Mouse (Mus musculus) MEL (cell line): ENCODE measurements around the gene Syt17. TPM values are rescaled to one million over a fixed set of nuclear protein-coding genes. Genes with fewer than 3 reads are reported as not detected.

Source experiments
- DNase-seq: peaks from one replicate; pipeline ENCODE4 v3.0.0; 2011; ENCODE audit warnings: low read depth, low spot score
- H3K27ac ChIP-seq: 2 replicates; pipeline ENCODE4 v1.5.1; 2012; ENCODE audit warnings: low read depth, mild to moderate bottlenecking, control low read depth, low read length, moderate library complexity; ENCODE audit not compliant: control insufficient read depth
- H3K27me3 ChIP-seq, 2 experiments: fragments of 150-350 bp in 1 of 2; sonication (generic) in 1 of 2; 2 replicates each; pipeline ENCODE4 v1.6.1; 2012; ENCODE audit warnings: low read length in 2 of 2, mild to moderate bottlenecking in 2 of 2, improper control_type of control experiment in 1 of 2, moderate library complexity in 1 of 2; ENCODE audit not compliant: insufficient read depth in 2 of 2, control insufficient read depth in 1 of 2
- H3K36me3 ChIP-seq, 2 experiments: 2 replicates each; pipeline ENCODE4 v1.6.1; 2012 to 2014; ENCODE audit warnings: low read length in 2 of 2, improper control_type of control experiment in 1 of 2, inconsistent platforms in 1 of 2, mild to moderate bottlenecking in 1 of 2; ENCODE audit not compliant: insufficient read depth in 2 of 2, control insufficient read depth in 1 of 2
- H3K4me1 ChIP-seq, 2 experiments: fragments of 150-350 bp in 1 of 2; sonication (generic) in 1 of 2; 2 replicates each; pipeline ENCODE4 v1.6.1; 2012; ENCODE audit warnings: low read length in 2 of 2, improper control_type of control experiment in 1 of 2, mild to moderate bottlenecking in 1 of 2; ENCODE audit not compliant: insufficient read depth in 2 of 2, control insufficient read depth in 1 of 2
- H3K4me3 ChIP-seq, 2 experiments: fragments of 150-350 bp in 1 of 2; sonication (generic) in 1 of 2; 2 replicates each; pipeline ENCODE4 v1.5.1; 2012; ENCODE audit warnings: low read depth in 2 of 2, low read length in 2 of 2, mild to moderate bottlenecking in 2 of 2, moderate library complexity in 2 of 2, control low read depth in 1 of 2, improper control_type of control experiment in 1 of 2; ENCODE audit not compliant: control insufficient read depth in 1 of 2, insufficient read depth in 1 of 2
- H3K79me2 ChIP-seq: 2 replicates; pipeline ENCODE4 v1.6.1; 2012; ENCODE audit warnings: mild to moderate bottlenecking, low read length, moderate library complexity; ENCODE audit not compliant: control insufficient read depth, poor library complexity, insufficient read depth
- H3K9ac ChIP-seq: 2 replicates; pipeline ENCODE4 v1.6.1; 2012; ENCODE audit warnings: low read depth, mild to moderate bottlenecking, control low read depth, low read length, moderate library complexity; ENCODE audit not compliant: control insufficient read depth, poor library complexity, severe bottlenecking
- H3K9me3 ChIP-seq: fragments of 150-350 bp; sonication (generic); replicated peaks from 2 replicates; pipeline ENCODE4 v1.6.1; 2012; ENCODE audit warnings: mild to moderate bottlenecking, low read length, improper control_type of control experiment, moderate library complexity; ENCODE audit not compliant: insufficient read depth
- CHD2 ChIP-seq: IDR thresholded peaks from 2 replicates; pipeline ENCODE4 v1.6.1; 2011; ENCODE audit warnings: low read length, improper control_type of control experiment
- E2F4 ChIP-seq: IDR thresholded peaks from 2 replicates; pipeline ENCODE4 v1.6.1; 2011; ENCODE audit warnings: low read depth, low read length, improper control_type of control experiment, borderline replicate concordance
- ELF1 ChIP-seq: IDR thresholded peaks from 2 replicates; pipeline ENCODE4 v1.6.1; 2014; ENCODE audit warnings: low read depth, mild to moderate bottlenecking, inconsistent platforms, low read length, improper control_type of control experiment, moderate library complexity
- ETS1 ChIP-seq: IDR thresholded peaks from 2 replicates; pipeline ENCODE4 v1.6.1; 2012; ENCODE audit warnings: low read depth, mild to moderate bottlenecking, inconsistent platforms, low read length, improper control_type of control experiment, moderate library complexity
- GABPA ChIP-seq: IDR thresholded peaks from 2 replicates; pipeline ENCODE4 v1.6.1; 2012; ENCODE audit warnings: low read depth, mild to moderate bottlenecking, inconsistent platforms, low read length, improper control_type of control experiment, moderate library complexity
- JUND ChIP-seq: IDR thresholded peaks from 2 replicates; pipeline ENCODE4 v1.6.1; 2011; ENCODE audit warnings: low read depth, mild to moderate bottlenecking, improper control_type of control experiment, low read length
- MAFK ChIP-seq: IDR thresholded peaks from 2 replicates; pipeline ENCODE4 v1.6.1; 2011; ENCODE audit warnings: low read depth, mild to moderate bottlenecking, low read length, improper control_type of control experiment, borderline replicate concordance
- MAX ChIP-seq: IDR thresholded peaks from 2 replicates; pipeline ENCODE4 v1.6.1; 2011; ENCODE audit warnings: low read length, improper control_type of control experiment
- MAZ ChIP-seq: IDR thresholded peaks from 2 replicates; pipeline ENCODE4 v1.6.1; 2012; ENCODE audit warnings: low read depth, mild to moderate bottlenecking, inconsistent platforms, low read length, improper control_type of control experiment
- MEF2A ChIP-seq: IDR thresholded peaks from 2 replicates; pipeline ENCODE4 v1.6.1; 2014; ENCODE audit warnings: low read depth, mild to moderate bottlenecking, inconsistent platforms, low read length, improper control_type of control experiment; ENCODE audit not compliant: poor library complexity, insufficient replicate concordance, severe bottlenecking; ENCODE audit errors: extremely low read depth
- MXI1 ChIP-seq: IDR thresholded peaks from 2 replicates; pipeline ENCODE4 v1.6.1; 2011; ENCODE audit warnings: mild to moderate bottlenecking, low read depth, low read length, improper control_type of control experiment
- MYB ChIP-seq: IDR thresholded peaks from 2 replicates; pipeline ENCODE4 v1.6.1; 2011; ENCODE audit warnings: mild to moderate bottlenecking, low read depth, low read length, improper control_type of control experiment
- MYC ChIP-seq: IDR thresholded peaks from 2 replicates; pipeline ENCODE4 v1.6.1; 2011; ENCODE audit warnings: low read depth, mild to moderate bottlenecking, low read length, improper control_type of control experiment, moderate library complexity
- NELFE ChIP-seq: IDR thresholded peaks from 2 replicates; pipeline ENCODE4 v1.6.1; 2011; ENCODE audit warnings: low read depth, low read length, improper control_type of control experiment
- POLR2AphosphoS2 ChIP-seq: IDR thresholded peaks from 2 replicates; pipeline ENCODE4 v1.6.1; 2011; ENCODE audit warnings: low read length, improper control_type of control experiment
- RAD21 ChIP-seq: IDR thresholded peaks from 2 replicates; pipeline ENCODE4 v1.6.1; 2011; ENCODE audit warnings: mild to moderate bottlenecking, low read depth, low read length, improper control_type of control experiment
- SMC3 ChIP-seq: IDR thresholded peaks from 2 replicates; pipeline ENCODE4 v1.6.1; 2011; ENCODE audit warnings: low read depth, low read length, improper control_type of control experiment
- TAL1 ChIP-seq: IDR thresholded peaks from 2 replicates; pipeline ENCODE4 v1.6.1; 2012; ENCODE audit warnings: mild to moderate bottlenecking, inconsistent platforms, low read length, moderate library complexity, mixed read lengths
- TBP ChIP-seq: IDR thresholded peaks from 2 replicates; pipeline ENCODE4 v1.8.0; 2011; ENCODE audit warnings: low read depth, low read length, improper control_type of control experiment
- UBTF ChIP-seq: IDR thresholded peaks from 2 replicates; pipeline ENCODE4 v1.6.1; 2012; ENCODE audit warnings: low read depth, mild to moderate bottlenecking, inconsistent platforms, low read length, improper control_type of control experiment, moderate library complexity, borderline replicate concordance; ENCODE audit not compliant: insufficient read depth
- ZKSCAN1 ChIP-seq: IDR thresholded peaks from 2 replicates; pipeline ENCODE4 v1.6.1; 2012; ENCODE audit warnings: low read depth, mild to moderate bottlenecking, inconsistent platforms, low read length, improper control_type of control experiment, moderate library complexity
- ZNF384 ChIP-seq: IDR thresholded peaks from 2 replicates; pipeline ENCODE4 v1.6.1; 2012; ENCODE audit warnings: low read depth, mild to moderate bottlenecking, inconsistent platforms, low read length, improper control_type of control experiment
- polyA plus RNA-seq, 2 experiments: library from polyadenylated mRNA; stranded (reverse) in 1 of 2; unstranded in 1 of 2; fragments of >175 nt in 1 of 2; fragments of >200 nt in 1 of 2; gene quantifications; 2 replicates each; pipeline versions ENCODE4 v1.2.1 to v1.2.4; 2012; ENCODE audit warnings: low replicate concordance in 2 of 2, low read depth in 1 of 2; ENCODE audit not compliant: insufficient read length in 2 of 2, insufficient read depth in 1 of 2, missing spikeins in 1 of 2
- total RNA-seq: library from RNA; depleted of rRNA; stranded (reverse); fragments of 300-350 nt; gene quantifications from 2 replicates; pipeline ENCODE4 v1.2.3, GENCODE M21; 2012

The Syt17 gene
- total and polyA plus RNA-seq, 3 experiments: not detected

- no peaks in the 10 kb centered on the region for H3K79me2 ChIP-seq
These were observed 72.7 kb downstream of the Syt17 start for GRCm38 (mm10) chr7:118375341-118375740.

GRCm38 (mm10) chr7:118371361-118371760 lies 76.7 kb downstream of the Syt17 start:
- H3K79me2 ChIP-seq: no peaks in the 10 kb centered on the region
- no peak overlapping the region for H3K27ac ChIP-seq
- no peak overlapping the region for H3K4me3 ChIP-seq
- no peaks in the 10 kb centered on the region for H3K36me3 ChIP-seq
- no peaks in the 10 kb centered on the region for H3K27me3 ChIP-seq
- DNase-seq: no peak
- TF ChIP-seq TAL1 (no peak), MXI1 (no peak), JUND (no peak), CHD2 (no peak), SMC3 (no peak), MYC (no peak), MAZ (no peak), MAX (no peak), ZKSCAN1 (no peak), MEF2A (no peak), RAD21 (no peak), ZNF384 (no peak), TBP (no peak), POLR2AphosphoS2 (no peak), GABPA (no peak), ETS1 (no peak), ELF1 (no peak), NELFE (no peak), UBTF (no peak), E2F4 (no peak)
- TF ChIP-seq, all 39 proteins: peak for 0
- Histone ChIP-seq H3K4me1 (no peaks in the 10 kb centered on the region), H3K9ac (no peak overlapping the region), H3K9me3 (no peaks in the 10 kb centered on the region)

More at GRCm38 (mm10) chr7:118375341-118375740, 72.7 kb downstream of the Syt17 start:
- Histone ChIP-seq H3K9ac (no peak overlapping the region), H3K36me3 (no peaks in the 10 kb centered on the region), H3K4me3 (no peak overlapping the region), H3K4me1 (no peaks in the 10 kb centered on the region), H3K27ac (no peak overlapping the region), H3K27me3 (no peaks in the 10 kb centered on the region), H3K9me3 (no peaks in the 10 kb centered on the region)
- no peak for DNase-seq
- TF ChIP-seq ZNF384 (no peak), MAFK (no peak), MYB (no peak)
